ENCODE assay signal across 9 mouse cellular contexts in the genomic region with DNA sequence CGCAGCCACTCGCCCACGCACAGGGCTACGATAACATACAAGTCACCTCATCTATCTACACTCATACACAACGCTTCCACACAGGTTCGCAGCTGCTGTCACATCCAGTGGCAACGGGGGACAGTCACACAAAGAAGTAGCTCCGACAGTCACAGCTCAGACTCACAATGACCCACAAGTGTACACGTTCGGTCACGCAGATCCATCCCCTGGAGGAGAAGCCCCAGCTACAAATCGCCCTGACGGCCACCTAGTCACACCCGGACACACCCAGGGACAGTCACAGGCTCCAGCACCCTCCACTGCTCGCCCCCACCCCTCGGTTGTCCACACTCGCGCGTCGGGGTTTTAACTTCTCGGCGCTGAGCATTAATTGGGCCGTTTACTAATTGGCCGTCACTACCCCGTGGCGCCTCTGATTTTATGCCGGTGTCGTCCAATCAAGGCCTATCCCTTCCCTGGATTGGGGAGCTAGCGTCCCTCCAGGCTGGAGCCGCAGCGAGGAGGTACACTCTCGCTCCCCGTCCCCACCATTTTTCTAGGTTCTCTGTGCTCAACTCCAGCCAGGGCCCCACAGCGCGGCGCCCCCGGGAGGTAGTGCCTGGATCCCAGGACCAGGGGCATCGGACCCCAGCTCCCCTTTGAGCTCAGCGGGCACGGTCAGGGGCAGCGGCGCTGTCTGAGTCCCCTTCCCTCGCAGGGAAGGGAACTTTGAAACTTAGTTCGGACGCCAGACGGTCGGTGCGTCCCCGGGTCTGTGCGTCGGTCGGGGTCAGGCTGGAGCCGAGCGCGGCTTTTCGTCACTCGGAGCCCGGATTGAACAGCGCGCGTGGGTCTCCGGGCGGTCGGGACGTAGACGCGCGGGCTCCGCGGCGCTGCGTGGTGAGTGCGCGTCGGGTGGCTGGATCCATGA. TPM values are rescaled to one million over a fixed set of nuclear protein-coding genes. Genes with fewer than 3 reads are reported as not detected.
DNase-seq lines count a peak whose midpoint lies in the region; ATAC-seq lines count a peak whose summit lies in the region.
"Had no signal": no experiment of that assay in that cellular context is flagged by ENCODE, and none has a peak within 500 bp of the region (broad histone marks: within the 10 kb centered on the region; RNA-seq: fewer than 3 reads in every experiment).

No protein-coding gene starts in this region.

- H3K4me1 ChIP-seq in heart, embryonic 14.5 days (ENCODE audit: control insufficient read depth in 2 of 2, insufficient read depth in 2 of 2, low read length in 2 of 2), result peaks cover 6 to 29% of the 10 kb centered on the region in 2 experiments; a peak in 3 of 4 replicates
- peaks cover 26% of the 10 kb centered on the region for H3K4me1 ChIP-seq in liver, embryonic 12.5 days
- peaks cover 44% of the 10 kb centered on the region for H3K4me1 ChIP-seq in neural tube, embryonic 13.5 days (replicated peaks)

- H3K4me2 ChIP-seq in heart, embryonic 14.5 days (ENCODE audit: low read length), result peak overlapping the region; percentile 96
- peak overlapping the region; percentile 82 for H3K4me2 ChIP-seq in liver, embryonic 12.5 days
- H3K4me2 ChIP-seq in neural tube, embryonic 13.5 days, result peak overlapping the region; percentile 73

- H3K9ac ChIP-seq in heart, embryonic 14.5 days (ENCODE audit: low read length), result peak overlapping the region; percentile 69
- no peak overlapping the region for H3K9ac ChIP-seq in liver, embryonic 12.5 days
- peak overlapping the region; percentile 81 for H3K9ac ChIP-seq in neural tube, embryonic 13.5 days

- H3K4me3 ChIP-seq in heart, embryonic 14.5 days (ENCODE audit: control insufficient read depth in 1 of 2, insufficient read depth in 1 of 2, low read depth in 1 of 2, low read length in 2 of 2), result peak overlapping the region; percentile 53 to 58
- peak overlapping the region; percentile 55 for H3K4me3 ChIP-seq in liver, embryonic 12.5 days
- H3K4me3 ChIP-seq in neural tube, embryonic 13.5 days, result peak overlapping the region; percentile 52
- H3K4me3 ChIP-seq: myocyte had no signal

- DNase-seq in ovary, postnatal 36 days (ENCODE audit: low spot score), result peak; percentile 40
- DNase-seq in ovary, postnatal 14 days (ENCODE audit: low spot score), result no peak
- DNase-seq in urinary bladder, postnatal 4 days (ENCODE audit: low spot score in 2 of 2), result no peak
- DNase-seq in cerebellum, postnatal 4 days (ENCODE audit: low spot score in 2 of 2), result no peak

- no peaks in the 10 kb centered on the region for H3K36me3 ChIP-seq in heart, embryonic 14.5 days (ENCODE audit: control insufficient read depth, insufficient read depth, low read length)
- H3K36me3 ChIP-seq in liver, embryonic 12.5 days, result no peaks in the 10 kb centered on the region
- no peaks in the 10 kb centered on the region for H3K36me3 ChIP-seq in neural tube, embryonic 13.5 days

- ATAC-seq in common myeloid progenitor, adult 5-6 weeks (replicated peaks; ENCODE audit: low read depth, poor library complexity, severe bottlenecking), result 0 out of 2 replicates have a peak, but pooled peaks have one; percentile 9
- no peak for ATAC-seq in heart, embryonic 14.5 days (ENCODE audit: insufficient number of reproducible peaks, insufficient read depth, low FRiP score, low read depth)
- ATAC-seq in liver, embryonic 12.5 days, result no peak
- peak; percentile 26 for ATAC-seq in neural tube, embryonic 13.5 days (ENCODE audit: low read depth)

- peaks cover 5% of the 10 kb centered on the region; the same call in 1 of the 2 replicates for H3K9me3 ChIP-seq in heart, embryonic 14.5 days (ENCODE audit: control insufficient read depth, low read length)
- 0 out of 2 replicates have a peak, but pooled peaks cover 5% of the 10 kb centered on the region for H3K9me3 ChIP-seq in liver, embryonic 12.5 days (replicated peaks)
- H3K9me3 ChIP-seq in neural tube, embryonic 13.5 days, result peaks cover 10% of the 10 kb centered on the region

- peaks cover 41% of the 10 kb centered on the region for H3K27me3 ChIP-seq in heart, embryonic 14.5 days (ENCODE audit: control insufficient read depth, insufficient read depth, low read length)
- H3K27me3 ChIP-seq in liver, embryonic 12.5 days (replicated peaks), result peaks cover 88% of the 10 kb centered on the region
- H3K27me3 ChIP-seq in neural tube, embryonic 13.5 days, result peaks cover 64% of the 10 kb centered on the region

- 2% methylated on average over 66 of the region's 75 CpGs for WGBS in heart, embryonic 14.5 days
- 3% methylated on average over 75 of the region's 75 CpGs for WGBS in liver, embryonic 12.5 days (ENCODE audit: insufficient replicate concordance)
- under 1% methylated on average over 70 of the region's 75 CpGs for WGBS in neural tube, embryonic 13.5 days

- H3K27ac ChIP-seq in heart, embryonic 14.5 days (replicated peaks in 1 of 2; ENCODE audit: control insufficient read depth in 1 of 2, insufficient read depth in 1 of 2, low read depth in 2 of 2, low read length in 2 of 2), result no peak overlapping the region
- H3K27ac ChIP-seq in liver, embryonic 12.5 days, result no peak overlapping the region
- H3K27ac ChIP-seq in neural tube, embryonic 13.5 days (replicated peaks), result peak overlapping the region; percentile 64

RNA-seq across cellular contexts. Expression of a gene that starts 1.0 kb away (rescaled TPM):
- total RNA-seq in common myeloid progenitor, adult 5-6 weeks (2017), result not detected in 2 replicates
- polyA plus RNA-seq in heart, embryonic 14.5 days (2014; fragmentation: Nextera tagmentation; extraction: Ambion mirVana), result 3.8 TPM in 2 replicates
- polyA plus RNA-seq in liver, embryonic 12.5 days (2016; fragmentation: Nextera tagmentation; extraction: Ambion mirVana), result 0.99 and 1.2 TPM in 2 replicates
- polyA plus RNA-seq in neural tube, embryonic 13.5 days (2015; fragmentation: Nextera tagmentation; extraction: Ambion mirVana), result 22.0 and 22.7 TPM in 2 replicates

Comparison
In these comparisons a context has a peak if more than half of its experiments do, and no peak if none do; other contexts are left out.
1. ATAC-seq: peak in common myeloid progenitor, adult 5-6 weeks (single experiment) and neural tube, embryonic 13.5 days (single experiment); none in heart, embryonic 14.5 days (single experiment) and liver, embryonic 12.5 days (single experiment).
2. Peak in every context shown above with its lines, with median percentiles within 50 percentile points of each other: H3K4me2 ChIP-seq and H3K4me3 ChIP-seq.